Mouse (Mus musculus) frontal cortex, adult 2 months (tissue): ENCODE measurements around the gene Atp1a1. TPM values are rescaled to one million over a fixed set of nuclear protein-coding genes. Genes with fewer than 3 reads are reported as not detected.
A peak's percentile ranks its signal among the peaks of the same experiment; 100 is the strongest.

Source experiments
- DNase-seq, 2 experiments: peaks; one replicate each; pipeline ENCODE4 v3.0.0; 2022; ENCODE audit warnings: low spot score in 1 of 2; ENCODE audit errors: extremely low spot score in 1 of 2
- polyA plus RNA-seq: library from polyadenylated mRNA; depleted of rRNA; stranded (reverse); fragments of >200 nt; gene quantifications from 2 replicates; pipeline ENCODE4 v1.2.3, GENCODE M21; 2012

Atp1a1 gene
- polyA plus RNA-seq, 1 experiment = 503 TPM

DNA sequence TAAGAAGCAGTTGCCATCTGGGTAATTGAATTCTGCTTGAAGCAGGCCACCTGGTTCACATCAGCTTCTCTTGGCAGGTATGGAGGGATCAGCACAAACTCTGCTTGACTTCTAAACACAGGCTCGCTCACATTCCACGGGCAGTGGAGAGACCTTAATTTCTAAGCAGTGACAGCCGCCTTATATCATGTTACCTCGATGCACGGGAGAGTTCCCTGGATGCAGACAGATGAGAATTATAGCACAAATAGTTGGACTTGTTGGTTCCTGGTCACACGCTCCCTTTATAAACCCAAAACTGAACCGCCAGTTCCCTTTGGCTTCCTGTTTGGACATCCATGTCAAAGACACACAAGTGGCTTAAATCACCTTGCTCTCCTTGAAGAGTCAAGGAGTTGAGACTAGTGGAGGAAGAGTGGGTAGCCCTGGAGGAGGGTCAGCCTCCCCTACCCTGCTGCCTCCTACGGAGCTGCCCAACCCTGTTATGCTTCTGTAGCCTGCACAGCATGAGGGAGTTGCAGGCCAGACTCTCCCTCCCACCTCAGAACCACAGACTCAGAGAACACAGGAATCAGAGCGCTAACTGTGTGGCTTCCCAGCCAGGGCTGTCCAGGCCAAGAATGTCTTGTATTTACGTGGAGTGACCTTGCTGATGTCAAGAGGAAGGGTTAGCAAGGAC is 7.5 kb upstream of the Atp1a1 start:
- DNase-seq = no peak

DNA sequence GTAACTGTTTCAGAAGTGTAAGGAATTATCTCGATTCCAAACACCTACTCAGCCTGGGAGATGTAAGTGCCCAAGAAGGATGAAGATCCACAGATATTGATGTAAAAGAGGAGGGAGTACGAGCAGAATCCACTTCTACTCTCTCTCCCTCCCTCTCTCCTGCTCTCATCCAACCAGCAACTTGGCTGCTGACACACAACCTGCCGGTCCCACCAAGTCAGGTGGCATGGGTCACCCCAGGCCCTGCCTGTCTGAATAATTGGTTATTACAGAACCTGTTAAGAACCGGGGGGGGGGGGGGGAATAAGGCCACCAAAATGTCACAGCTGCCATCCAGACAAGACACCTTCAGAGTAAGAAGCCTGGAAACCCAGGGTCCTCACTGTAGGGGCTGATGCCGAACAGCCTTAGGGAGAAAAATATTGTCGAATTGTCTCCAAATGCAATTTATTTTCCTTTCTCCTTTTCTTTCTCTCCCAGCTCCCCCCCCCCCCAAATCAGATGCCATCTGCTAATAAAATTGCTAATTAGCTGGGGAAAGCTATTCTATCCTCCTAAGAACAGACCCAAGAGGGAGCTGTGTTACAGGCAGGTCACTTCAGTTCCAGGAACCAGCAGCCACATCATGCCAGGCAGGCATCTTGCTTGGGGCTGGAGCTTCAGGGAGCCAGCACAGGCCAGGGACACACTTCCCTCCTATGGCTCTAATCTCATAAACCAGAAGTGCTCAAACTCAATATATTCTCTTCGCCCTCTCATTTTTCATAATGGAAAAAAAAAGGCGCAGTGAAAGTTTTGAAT is 6.7 kb upstream of the Atp1a1 start:
- no peak for DNase-seq

DNA sequence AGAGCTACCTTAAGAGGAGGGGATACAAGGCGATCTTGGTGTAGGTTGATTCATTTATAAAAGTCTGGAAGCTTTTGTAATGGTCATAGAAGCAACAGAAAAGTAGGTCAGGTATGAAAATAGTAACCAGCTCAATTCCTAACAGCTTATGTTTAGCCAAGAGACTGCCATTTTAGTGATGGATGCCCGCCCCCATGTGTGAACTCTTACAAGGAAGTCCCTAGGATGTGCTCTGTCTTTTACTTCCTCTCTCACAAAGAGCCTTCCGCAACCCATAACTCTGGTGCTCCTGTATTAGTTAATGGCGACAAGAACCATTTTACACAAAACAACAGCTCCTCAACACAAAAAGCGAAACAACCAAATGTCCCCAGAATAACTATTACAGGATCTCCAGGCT is 4.8 kb upstream of the Atp1a1 start:
- DNase-seq = no peak

DNA sequence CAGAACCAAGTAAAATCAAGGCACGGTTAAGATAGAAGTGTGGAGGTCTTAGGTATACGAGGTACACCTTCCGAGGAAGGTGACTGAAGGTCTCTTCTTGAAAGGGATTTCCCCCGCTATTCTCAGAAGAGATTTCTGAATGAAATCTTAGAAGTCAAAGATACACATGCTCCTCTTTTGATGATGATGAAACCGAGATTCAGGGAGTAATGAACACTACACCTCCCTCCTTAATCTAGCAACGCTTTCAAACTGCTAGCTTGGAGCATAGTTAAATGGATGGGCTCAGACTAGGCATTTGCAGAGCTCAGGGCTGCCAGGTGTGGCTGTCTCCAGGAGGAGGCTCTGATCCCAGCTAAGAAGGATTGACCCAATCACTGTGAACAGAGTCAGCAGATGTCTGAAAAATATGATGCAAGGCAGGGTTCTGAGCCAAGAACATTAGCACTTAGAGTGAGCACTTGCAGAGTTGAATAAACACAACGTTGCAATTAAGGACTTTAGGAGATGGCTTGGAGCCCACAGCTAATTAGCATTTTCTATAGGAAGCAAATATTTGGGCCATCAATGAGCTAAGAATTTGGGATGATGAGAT is 2.5 kb upstream of the Atp1a1 start:
- no peak for DNase-seq

DNA sequence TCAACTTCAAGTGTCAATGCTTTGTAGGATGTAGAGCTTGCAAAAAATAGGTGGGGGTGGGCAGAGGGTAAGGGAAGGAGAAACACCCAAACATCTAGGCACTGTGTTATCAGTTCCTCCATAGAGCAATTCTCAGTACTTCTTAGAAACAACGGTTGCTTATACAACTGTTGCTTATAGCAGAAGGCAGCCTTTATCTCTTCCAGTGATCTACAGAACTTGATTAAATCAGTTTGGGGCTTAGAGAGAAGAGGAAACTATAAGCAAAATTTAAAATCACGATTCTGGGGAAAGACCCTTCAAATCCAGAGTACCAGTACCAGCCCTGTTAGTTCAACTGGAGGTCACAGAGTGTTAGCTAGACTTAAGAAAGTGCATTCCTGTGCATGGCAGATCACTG is 1.2 kb upstream of the Atp1a1 start:
- DNase-seq = no peak

DNA sequence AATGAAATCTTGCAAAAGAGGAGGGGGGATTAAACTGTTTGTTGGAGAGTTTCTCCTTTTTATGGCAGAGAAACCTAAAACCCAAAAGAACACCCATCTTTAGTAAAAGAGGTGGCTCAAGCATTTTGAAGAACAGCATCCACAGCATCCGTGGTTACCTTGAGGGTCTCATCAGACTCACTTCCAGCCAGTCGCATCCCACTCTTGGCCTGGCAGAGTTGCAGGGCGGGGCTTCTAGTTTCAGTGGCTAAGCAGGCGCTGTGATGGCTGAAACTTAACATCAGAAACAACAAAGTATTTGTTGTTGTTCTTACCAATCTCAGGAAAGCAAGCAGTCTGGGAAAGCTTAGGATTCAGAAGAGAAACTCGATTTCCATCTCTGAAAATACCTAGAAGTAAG is 807 bp upstream of the Atp1a1 start:
- DNase-seq = no peak

DNA sequence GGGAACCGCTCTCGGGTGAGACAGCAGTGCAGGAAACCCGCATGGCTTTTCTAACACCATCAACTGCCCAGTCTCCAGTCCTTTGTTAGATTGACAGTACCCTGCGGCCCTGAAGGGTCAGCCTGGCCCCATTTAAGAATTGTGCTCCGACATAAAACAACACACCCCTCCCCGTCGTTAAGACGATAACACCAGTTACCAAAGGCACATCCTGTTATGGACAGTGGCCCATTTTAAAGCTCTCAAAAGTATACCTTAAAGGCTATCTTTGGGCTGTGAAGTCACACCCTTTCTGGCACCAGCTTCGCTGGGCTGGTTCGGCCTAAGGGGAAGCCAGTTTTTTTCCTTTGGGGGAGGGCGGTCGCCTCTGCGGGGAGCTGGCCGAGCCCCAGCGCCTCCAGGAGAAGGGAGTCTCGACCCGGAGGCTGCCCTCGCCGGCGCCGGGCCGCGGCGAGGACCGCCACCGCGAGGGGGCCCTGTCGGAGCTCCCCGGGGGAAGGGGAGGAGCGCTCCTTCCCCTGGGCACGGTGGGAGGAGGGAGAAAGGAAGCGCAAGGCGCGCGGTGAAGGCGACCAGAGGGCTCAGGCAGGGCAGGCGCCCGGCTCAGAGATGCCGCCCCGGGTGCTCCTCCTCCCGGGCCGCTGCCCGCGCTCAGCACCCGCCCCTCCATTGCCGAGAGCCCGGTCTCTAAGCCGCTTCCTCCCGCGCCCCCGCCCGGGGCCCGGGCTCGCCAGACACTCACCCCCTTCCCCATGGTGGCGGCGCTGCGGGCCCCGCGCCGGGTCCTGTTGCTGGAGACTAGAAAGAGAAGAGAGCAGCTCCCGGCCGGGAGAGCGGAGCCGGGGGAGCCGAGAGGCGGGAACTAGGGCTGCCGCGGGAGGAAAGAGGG is 579 bp downstream of the Atp1a1 start:
- peak; percentile 45 to 62 for DNase-seq

DNA sequence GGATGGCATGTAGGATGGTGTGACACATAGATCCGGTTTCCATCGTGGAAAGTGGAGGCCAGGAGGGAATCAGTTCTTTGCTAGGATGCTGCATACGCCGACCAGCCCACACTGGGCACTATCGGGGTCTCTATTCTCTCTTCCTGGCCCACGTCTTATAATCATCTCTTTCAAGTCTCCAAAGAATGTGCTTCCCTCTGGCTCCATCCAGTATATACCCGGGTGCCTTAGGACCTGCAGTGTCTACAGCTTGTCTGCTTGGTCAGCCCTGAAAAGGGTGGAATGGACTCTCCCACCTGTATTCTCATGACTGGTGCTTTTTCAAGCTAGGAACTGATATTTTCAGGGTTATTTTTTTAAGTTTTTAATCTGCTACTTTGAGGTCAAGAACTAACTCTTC is 1.3 kb downstream of the Atp1a1 start:
- no peak for DNase-seq

DNA sequence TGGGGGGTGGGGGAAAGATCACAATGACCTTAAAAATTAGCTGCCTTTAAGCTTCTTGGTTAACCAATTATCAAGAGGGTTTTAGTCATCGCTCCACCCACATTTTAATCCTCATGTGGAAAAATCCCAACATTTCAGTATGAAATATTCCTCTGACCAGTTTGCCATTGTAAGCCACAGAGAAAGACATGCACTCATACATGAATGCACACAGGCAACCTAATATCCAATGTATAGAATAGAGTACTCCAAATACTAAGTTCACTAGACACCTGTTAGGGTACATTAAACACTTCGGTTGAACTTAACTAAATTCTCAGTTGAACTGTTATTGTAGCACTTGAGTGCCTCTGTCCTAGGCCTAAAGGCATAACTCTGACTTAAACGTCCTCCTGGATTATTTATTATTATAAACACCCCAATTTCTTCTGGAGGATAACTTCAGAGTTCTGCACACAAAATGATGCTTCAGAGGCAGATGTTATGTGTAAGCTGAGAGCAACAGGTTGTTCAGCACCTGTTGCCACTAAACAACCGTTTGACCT is 1.9 kb downstream of the Atp1a1 start:
- DNase-seq = no peak

DNA sequence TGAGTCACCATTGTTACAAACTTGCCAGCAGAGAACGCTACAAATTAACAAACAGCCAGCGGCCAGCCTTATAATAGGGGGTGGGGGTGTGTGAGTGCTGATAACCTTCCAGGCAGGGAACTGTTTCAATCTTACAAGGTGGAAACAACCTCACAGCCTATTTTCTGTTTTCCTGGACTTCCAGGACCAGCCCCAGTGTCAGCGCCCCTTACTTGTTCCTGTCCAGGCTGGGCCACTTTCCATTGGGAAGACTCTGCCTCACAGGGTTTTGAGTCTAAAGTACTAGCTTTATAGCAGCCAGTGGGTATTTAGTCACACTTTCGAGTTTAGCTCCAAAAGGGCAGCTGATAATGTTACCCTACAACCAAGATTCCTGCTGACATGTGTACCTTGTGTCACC is 2.8 kb downstream of the Atp1a1 start:
- DNase-seq = no peak

DNA sequence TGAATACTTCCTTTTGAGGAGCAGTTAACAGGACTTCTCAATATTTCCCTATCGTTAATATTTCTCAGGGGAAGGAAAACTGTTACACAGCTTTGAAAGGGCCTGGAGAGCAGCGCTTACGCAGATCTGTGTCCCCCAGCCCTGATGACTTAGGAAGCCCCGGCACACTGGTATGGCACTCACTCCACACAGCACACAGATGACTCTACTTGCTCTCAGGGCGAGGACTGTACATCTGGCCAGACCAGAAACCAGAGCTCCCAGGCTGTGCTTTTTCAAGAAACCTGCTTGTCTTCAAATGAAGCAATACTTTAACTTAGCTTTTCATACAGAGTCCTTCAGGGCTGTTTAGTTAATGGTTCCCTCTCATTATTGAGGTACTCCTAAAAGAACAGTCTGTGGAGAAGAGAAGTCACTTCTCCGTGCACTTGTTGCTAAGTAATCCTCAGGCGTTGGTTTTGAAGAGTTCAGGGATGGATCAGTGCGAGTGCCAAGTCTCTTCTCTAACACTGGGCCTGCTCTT is 3.4 kb downstream of the Atp1a1 start:
- DNase-seq = no peak

DNA sequence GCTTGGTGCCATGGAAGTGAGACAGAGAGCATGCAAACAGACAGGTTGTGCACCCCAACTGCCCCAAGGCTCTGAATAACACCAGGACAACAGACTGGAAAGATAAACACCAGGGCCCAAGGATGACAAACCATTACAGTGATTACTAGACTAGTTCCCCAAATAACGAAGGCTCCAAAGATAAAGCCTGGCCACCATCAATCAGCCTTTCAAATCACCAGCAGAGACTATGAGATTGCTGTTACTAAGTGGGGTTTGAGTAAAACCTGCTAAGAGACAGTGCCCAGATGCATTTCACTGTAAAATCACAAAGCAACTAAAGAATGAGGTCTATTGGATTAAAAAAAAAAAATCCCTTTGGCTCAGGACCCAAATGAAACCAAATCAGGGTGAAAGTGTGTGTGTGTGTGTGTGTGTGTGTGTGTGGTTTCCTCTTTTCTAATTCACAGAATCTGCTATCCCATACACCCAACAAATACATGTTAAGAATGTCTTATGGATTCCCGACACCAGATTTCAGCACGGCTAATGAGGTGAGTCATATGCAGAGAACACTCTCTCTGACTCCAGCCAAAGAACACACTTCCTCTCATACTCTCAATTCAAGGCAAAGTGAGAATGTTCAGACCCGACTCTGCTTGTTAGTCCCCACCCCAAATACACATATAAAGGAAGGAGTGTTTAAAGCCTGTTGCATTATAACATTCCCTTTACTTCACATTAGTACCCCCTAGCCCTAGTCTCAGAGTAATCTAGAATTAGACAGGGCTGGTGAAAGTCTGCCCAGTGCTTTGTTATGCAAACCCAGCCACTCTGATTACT is 4.4 kb downstream of the Atp1a1 start:
- DNase-seq = no peak

DNA sequence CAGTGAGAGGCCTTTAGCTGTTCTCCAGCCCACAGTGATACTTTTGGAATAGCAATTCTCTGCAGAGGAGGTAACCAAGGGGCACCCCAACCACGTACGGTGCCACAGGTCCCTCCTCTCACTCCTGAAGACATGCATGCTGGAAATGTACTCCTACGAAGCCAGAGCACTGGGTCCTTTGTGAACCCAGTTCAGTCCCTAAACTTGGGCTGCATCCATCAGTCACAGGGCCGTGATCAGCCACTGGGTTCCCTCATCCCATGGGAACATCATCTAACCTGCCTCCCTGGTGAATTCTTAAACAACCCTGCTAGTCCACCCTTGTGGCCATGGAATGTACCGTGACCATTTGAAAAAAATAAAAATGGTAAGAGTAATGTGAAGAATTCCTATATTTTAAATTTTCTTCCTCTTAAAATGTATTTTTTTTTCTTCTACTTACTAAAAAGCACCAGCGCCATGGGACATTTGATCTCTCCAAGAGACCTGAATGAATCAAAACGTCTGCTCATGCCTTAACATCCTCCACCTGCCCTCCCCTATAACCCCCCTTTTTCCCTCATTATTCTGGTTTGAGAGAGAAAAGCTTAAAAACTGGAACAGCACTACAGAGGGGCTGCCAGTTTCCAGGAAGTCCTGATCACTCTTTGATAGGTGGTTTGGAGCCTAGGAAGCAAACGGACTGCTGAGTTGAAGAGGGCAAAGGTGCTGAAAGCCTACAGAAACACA is 5.1 kb downstream of the Atp1a1 start:
- no peak for DNase-seq

DNA sequence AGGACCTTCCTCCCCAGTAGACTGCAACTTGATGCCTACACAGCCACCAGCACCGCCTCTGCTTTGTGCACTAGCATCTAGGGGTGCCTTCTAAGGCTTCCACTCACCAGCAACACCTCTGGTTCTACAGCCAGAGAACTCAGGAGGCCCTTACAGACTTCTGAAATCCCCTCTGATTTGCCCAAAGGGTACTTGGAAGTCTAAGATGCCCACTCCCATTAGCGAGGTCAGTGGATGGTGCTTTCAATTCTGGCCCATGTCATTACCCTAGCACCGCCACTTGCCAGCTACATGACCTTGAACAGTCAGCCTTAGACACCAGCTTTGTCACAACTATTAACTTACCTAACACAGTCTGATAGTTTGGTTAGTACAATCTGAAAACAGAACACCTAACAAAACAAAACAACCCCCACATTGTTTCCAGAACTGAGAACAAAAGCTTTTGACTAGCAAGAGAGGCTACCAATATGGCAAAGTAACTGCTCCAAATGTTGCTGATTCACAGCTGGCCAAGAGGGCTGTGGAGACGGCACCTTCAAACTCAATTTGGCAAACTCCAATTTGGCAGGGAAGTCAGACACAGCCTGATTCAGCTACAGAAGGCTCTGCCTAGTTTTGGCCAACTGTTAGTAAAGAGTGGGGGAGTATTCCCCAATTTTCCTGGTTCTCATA is 6.1 kb downstream of the Atp1a1 start:
- no peak for DNase-seq

DNA sequence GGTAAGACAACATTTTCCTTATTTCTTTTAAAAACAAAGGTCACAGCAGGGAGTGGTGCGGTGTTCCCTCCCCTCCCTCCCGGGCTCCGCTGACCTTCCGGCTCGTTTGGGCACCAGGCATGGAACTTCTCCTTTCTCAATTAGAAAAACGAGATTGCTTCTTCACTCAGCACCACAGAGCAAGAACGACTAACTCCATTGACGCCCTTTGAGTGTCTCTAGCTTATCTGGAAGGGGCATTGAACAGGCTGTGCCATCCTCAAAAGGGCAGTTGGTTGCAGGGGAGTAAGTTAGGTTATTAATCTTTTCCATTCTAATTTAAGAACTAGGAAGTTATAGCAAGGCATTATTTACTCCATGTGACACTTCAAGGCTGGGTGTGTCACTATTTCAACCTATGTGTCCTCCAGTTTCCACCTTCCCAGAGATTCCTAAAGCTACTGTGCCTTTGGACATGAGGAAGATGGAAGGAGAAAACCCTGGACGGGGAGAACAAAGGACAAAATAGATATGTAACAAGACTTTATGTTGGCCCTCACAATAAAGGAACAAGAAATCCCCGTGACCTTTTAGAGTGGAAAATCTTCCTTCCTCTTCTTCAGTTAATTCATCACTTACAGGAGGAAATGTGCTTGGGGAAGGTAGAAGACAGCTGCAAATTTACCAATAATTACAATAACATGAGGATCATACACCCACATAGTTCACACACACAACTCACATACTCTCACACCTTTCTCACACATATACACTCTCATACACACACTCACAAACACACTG is 7.0 kb downstream of the Atp1a1 start:
- DNase-seq = no peak

DNA sequence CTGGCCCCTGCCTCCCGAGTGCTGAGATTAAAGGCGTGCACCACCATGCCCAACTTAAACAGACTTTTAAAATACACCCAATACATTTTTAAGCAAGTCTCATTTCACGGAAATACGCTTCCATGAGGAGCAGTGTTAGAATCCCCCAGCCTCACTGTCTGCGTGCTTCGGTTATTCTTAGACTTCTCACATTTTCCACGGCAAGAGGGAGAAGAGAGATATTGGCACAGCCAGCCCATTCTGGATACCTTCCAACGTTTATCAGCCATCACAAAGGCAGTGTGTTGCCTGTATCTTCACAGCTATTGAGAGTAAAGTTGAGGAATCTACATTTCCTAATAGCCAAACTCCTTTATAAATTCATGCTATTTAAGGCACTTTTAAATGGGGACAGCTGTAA is 7.8 kb downstream of the Atp1a1 start:
- no peak for DNase-seq

DNA sequence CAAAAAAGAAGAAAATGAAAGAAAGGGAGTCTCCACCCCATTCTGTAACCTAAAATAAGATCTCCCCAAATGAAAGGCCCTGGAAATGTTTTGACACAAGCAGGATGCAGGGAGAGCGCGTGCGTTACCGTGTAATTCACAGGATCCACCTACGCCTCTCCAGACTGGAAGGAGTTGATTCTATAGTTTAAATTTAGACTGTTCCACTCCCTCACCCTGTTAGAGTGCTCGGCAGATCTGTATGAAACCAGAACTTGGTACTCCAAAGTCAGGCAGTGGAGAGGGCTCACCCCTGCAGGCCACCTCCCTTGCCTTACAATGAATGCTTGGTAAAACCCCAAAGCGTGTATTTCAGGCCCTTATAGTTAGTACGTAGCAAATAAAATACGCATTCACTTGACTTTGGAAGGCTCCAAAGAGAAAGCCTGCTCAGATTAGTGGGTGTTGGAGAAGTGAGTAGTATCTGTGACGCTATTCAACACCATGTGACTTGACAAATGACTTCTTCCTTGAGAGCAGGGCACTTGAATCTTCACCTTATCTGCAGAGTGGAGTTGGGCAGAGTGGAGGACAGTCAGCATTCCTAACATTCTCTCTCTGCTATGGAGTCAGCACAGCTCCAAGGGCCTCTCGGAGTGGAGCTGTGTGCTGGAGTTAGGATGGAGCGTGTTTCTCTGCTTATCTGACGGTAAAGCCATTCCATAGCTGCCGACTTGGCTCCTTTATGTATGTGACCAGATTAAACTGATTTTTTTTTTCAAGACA is 8.4 kb downstream of the Atp1a1 start:
- DNase-seq = peak; percentile 79 to 91
